13 mouse cellular contexts compared by ENCODE assay signal in genomic region chr16:37590921-37591320, GRCm38 (mm10). TPM values are rescaled to one million over a fixed set of nuclear protein-coding genes. Genes with fewer than 3 reads are reported as not detected.
DNase-seq lines count a peak whose midpoint lies in the region; ATAC-seq lines count a peak whose summit lies in the region.
"Had no signal": no experiment of that assay in that cellular context is flagged by ENCODE, and none has a peak within 500 bp of the region (broad histone marks: within the 10 kb centered on the region; RNA-seq: fewer than 3 reads in every experiment).

No protein-coding gene starts in this region.

- intact Hi-C loops in heart, postnatal 25 days (cut with DNase I), result no loop called here

- no peak for ATAC-seq in forebrain, embryonic 11.5 days (replicated peaks; ENCODE audit: low FRiP score)
- ATAC-seq in forebrain, embryonic 12.5 days (ENCODE audit: low FRiP score), result no peak
- peak; percentile 84 for ATAC-seq in intestine, embryonic 15.5 days

- peak; percentile 6 for DNase-seq in forebrain, embryonic 11.5 days (ENCODE audit: low spot score)
- DNase-seq in kidney, adult 9 months, result peak; percentile 24
- DNase-seq in kidney, postnatal 4 days, result no peak
- peak; percentile 83 to 92 for DNase-seq in cerebellum, adult 18-20 months
- no peak for DNase-seq in heart, postnatal 25 days (ENCODE audit: low spot score)
- no peak for DNase-seq in frontal cortex, postnatal 36 days (ENCODE audit: low spot score in 2 of 2)
- DNase-seq: liver, embryonic 13.5 days; thymus, postnatal 4 days had no signal

- no peaks in the 10 kb centered on the region for H3K4me1 ChIP-seq in forebrain, embryonic 11.5 days (replicated peaks; ENCODE audit: control insufficient read depth, insufficient read depth, low read length)
- H3K4me1 ChIP-seq in forebrain, embryonic 12.5 days, result peaks cover 10% of the 10 kb centered on the region; the same call in 1 of the 2 replicates
- H3K4me1 ChIP-seq in intestine, embryonic 15.5 days (replicated peaks), result no peaks in the 10 kb centered on the region
- H3K4me1 ChIP-seq: liver, embryonic 13.5 days had no signal

- H3K36me3 ChIP-seq in forebrain, embryonic 11.5 days (ENCODE audit: control insufficient read depth, insufficient read depth, low read length), result no peaks in the 10 kb centered on the region
- H3K36me3 ChIP-seq in forebrain, embryonic 12.5 days (replicated peaks), result no peaks in the 10 kb centered on the region
- H3K36me3 ChIP-seq in intestine, embryonic 15.5 days, result no peaks in the 10 kb centered on the region
- H3K36me3 ChIP-seq: heart, embryonic 13.5 days; liver, embryonic 13.5 days had no signal

- no peak overlapping the region for H3K9ac ChIP-seq in forebrain, embryonic 11.5 days (ENCODE audit: low read length)
- no peak overlapping the region for H3K9ac ChIP-seq in forebrain, embryonic 12.5 days
- H3K9ac ChIP-seq in intestine, embryonic 15.5 days, result no peak overlapping the region
- H3K9ac ChIP-seq: heart, embryonic 13.5 days; liver, embryonic 13.5 days had no signal

- 91% methylated on average over 3 of the region's 3 CpGs for WGBS in forebrain, embryonic 11.5 days
- WGBS in forebrain, embryonic 12.5 days, result 88% methylated on average over 3 of the region's 3 CpGs
- 66% methylated on average over 3 of the region's 3 CpGs for WGBS in intestine, embryonic 15.5 days

- H3K9me3 ChIP-seq in forebrain, embryonic 11.5 days (ENCODE audit: control insufficient read depth, low read length), result no peaks in the 10 kb centered on the region
- no peaks in the 10 kb centered on the region for H3K9me3 ChIP-seq in forebrain, embryonic 12.5 days
- H3K9me3 ChIP-seq in intestine, embryonic 15.5 days, result no peaks in the 10 kb centered on the region
- H3K9me3 ChIP-seq: heart, embryonic 13.5 days; liver, embryonic 13.5 days had no signal

- H3K27me3 ChIP-seq in forebrain, embryonic 11.5 days (ENCODE audit: control insufficient read depth, insufficient read depth, low read length), result no peaks in the 10 kb centered on the region
- H3K27me3 ChIP-seq in forebrain, embryonic 12.5 days, result no peaks in the 10 kb centered on the region
- no peaks in the 10 kb centered on the region for H3K27me3 ChIP-seq in intestine, embryonic 15.5 days (replicated peaks)
- H3K27me3 ChIP-seq: heart, embryonic 13.5 days; liver, embryonic 13.5 days had no signal

- no peak overlapping the region for H3K27ac ChIP-seq in forebrain, embryonic 11.5 days (ENCODE audit: low read depth, low read length)
- H3K27ac ChIP-seq in forebrain, embryonic 12.5 days, result no peak overlapping the region
- no peak overlapping the region for H3K27ac ChIP-seq in intestine, embryonic 15.5 days
- H3K27ac ChIP-seq: heart, embryonic 13.5 days; liver, embryonic 13.5 days had no signal

- no peak overlapping the region for H3K4me3 ChIP-seq in forebrain, embryonic 11.5 days (ENCODE audit: low read depth, low read length)
- H3K4me3 ChIP-seq in forebrain, embryonic 12.5 days (replicated peaks), result no peak overlapping the region
- H3K4me3 ChIP-seq in intestine, embryonic 15.5 days (replicated peaks), result no peak overlapping the region
- H3K4me3 ChIP-seq: heart, embryonic 13.5 days; liver, embryonic 13.5 days had no signal

- H3K4me2 ChIP-seq in forebrain, embryonic 11.5 days (ENCODE audit: low read depth, low read length, severe bottlenecking), result no peak overlapping the region
- no peak overlapping the region for H3K4me2 ChIP-seq in forebrain, embryonic 12.5 days
- no peak overlapping the region for H3K4me2 ChIP-seq in intestine, embryonic 15.5 days (replicated peaks)
- H3K4me2 ChIP-seq: heart, embryonic 13.5 days; liver, embryonic 13.5 days had no signal

RNA-seq across cellular contexts. Expression of gene Hgd, which starts 11.0 kb away (rescaled TPM):
- 0.28 TPM in 1 of 2 replicates, not detected in the other for polyA plus RNA-seq in forebrain, embryonic 11.5 days (2014; fragmentation: Nextera tagmentation; extraction: Ambion mirVana)
- 0.23 and 0.45 TPM in 2 replicates for polyA plus RNA-seq in forebrain, embryonic 12.5 days (2016; fragmentation: Nextera tagmentation; extraction: Ambion mirVana)
- polyA plus RNA-seq in intestine, embryonic 15.5 days (2015; fragmentation: Nextera tagmentation; extraction: Ambion mirVana), result 1.0 and 1.4 TPM in 2 replicates
- total RNA-seq in heart, postnatal 25 days (2021), result not detected
- total RNA-seq: left cerebral cortex, adult 18-20 months; monocyte, adult 5-6 weeks had no signal

RNA-seq across cellular contexts. Expression of gene Rabl3, which starts 51.2 kb away (rescaled TPM):
- polyA plus RNA-seq in forebrain, embryonic 11.5 days (2014; fragmentation: Nextera tagmentation; extraction: Ambion mirVana), result 39.2 and 42.3 TPM in 2 replicates
- polyA plus RNA-seq in forebrain, embryonic 12.5 days (2016; fragmentation: Nextera tagmentation; extraction: Ambion mirVana), result 34.5 and 35.1 TPM in 2 replicates
- polyA plus RNA-seq in intestine, embryonic 15.5 days (2015; fragmentation: Nextera tagmentation; extraction: Ambion mirVana), result 30.6 and 31.1 TPM in 2 replicates
- 1 to 10 TPM; 5.8 to 6.0 TPM for total RNA-seq in heart, postnatal 25 days (2021)

RNA-seq across cellular contexts. Expression of gene Gtf2e1, which starts 51.3 kb away (rescaled TPM):
- 56.5 and 60.9 TPM in 2 replicates for polyA plus RNA-seq in forebrain, embryonic 11.5 days (2014; fragmentation: Nextera tagmentation; extraction: Ambion mirVana)
- polyA plus RNA-seq in forebrain, embryonic 12.5 days (2016; fragmentation: Nextera tagmentation; extraction: Ambion mirVana), result 49.3 and 52.6 TPM in 2 replicates
- 18.2 and 20.4 TPM in 2 replicates for polyA plus RNA-seq in intestine, embryonic 15.5 days (2015; fragmentation: Nextera tagmentation; extraction: Ambion mirVana)
- 1 to 10 TPM; 6.4 to 6.5 TPM for total RNA-seq in heart, postnatal 25 days (2021)

Comparison
In these comparisons a context has a peak if more than half of its experiments do, and no peak if none do; other contexts are left out.
1. DNase-seq: peak in forebrain, embryonic 11.5 days (single experiment), kidney, adult 9 months (single experiment) and cerebellum, adult 18-20 months (2 of 2); none in kidney, postnatal 4 days (0 of 2), heart, postnatal 25 days (single experiment) and frontal cortex, postnatal 36 days (0 of 2).